Mouse (Mus musculus): ENCODE data around the gene Gm33543. TPM values are rescaled to one million over a fixed set of nuclear protein-coding genes. Genes with fewer than 3 reads are reported as not detected.

Gene Gm33543
- polyA plus RNA-seq, 1 experiment from 2014 or later = not detected

DNA sequence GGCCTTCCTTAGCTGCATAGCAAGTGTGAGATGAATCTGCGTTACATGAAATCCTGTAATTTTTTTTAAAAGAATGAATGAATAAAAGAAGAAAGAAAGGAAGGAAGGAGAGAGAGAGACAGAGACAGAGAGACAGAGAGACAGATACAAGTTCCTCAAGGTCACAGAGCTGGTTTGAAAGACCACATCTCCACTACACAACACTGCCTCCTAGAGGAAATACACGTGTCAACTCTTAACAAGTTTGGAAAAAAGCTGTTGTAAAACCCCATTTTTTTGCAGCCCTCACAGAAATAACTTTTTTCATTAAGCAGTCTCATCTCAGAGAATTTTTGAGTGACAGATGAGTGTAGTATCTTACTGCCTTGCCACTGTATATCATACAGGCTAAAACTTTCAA, 15.4 kb upstream of the Gm33543 start:
- Histone ChIP-seq H3K36me3 (no peaks in the 10 kb centered on the region), H3K4me1 (no peaks in the 10 kb centered on the region), H3K4me2 (replicated peaks) (no peak overlapping the region), H3K4me3 (no peak overlapping the region), H3K9ac (no peak overlapping the region), H3K27me3 (no peaks in the 10 kb centered on the region), H3K27ac (no peak overlapping the region), H3K9me3 (replicated peaks) (no peaks in the 10 kb centered on the region)
- no peak for ATAC-seq (ENCODE audit: low FRiP score)
- 38% methylated on average over 2 of the region's 2 CpGs for WGBS

DNA sequence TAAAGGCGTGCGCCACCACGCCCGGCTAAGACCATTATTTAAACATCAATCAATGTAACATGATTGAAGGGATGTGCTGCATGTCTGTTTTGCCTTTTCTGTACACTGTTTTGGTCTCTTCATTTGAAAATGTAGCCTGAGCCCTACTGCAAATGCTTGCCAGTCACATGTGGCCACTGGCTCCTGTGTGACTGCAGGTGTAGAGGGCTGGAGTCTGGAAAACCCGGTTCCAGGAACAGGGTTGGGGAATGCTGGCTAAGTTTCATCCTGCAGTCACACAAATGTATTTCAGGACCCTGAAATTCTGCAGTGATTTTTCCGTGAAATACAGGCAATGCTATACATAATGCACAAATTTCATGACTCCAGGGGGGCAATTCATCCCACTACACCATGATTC, 12.7 kb upstream of the Gm33543 start:
- Histone ChIP-seq H3K4me1 (no peaks in the 10 kb centered on the region), H3K27me3 (no peaks in the 10 kb centered on the region), H3K27ac (no peak overlapping the region), H3K4me3 (no peak overlapping the region), H3K9ac (no peak overlapping the region), H3K9me3 (replicated peaks) (no peaks in the 10 kb centered on the region), H3K36me3 (no peaks in the 10 kb centered on the region), H3K4me2 (replicated peaks) (no peak overlapping the region)
- ATAC-seq (ENCODE audit: low FRiP score) = no peak
- WGBS = 91% methylated on average over 6 of the region's 6 CpGs

GRCm38 (mm10) chr10:95850504-95850903, 7.8 kb upstream of the Gm33543 start:
- no peak overlapping the region for H3K9ac ChIP-seq
- H3K27ac ChIP-seq = no peak overlapping the region
- no peak overlapping the region for H3K4me2 ChIP-seq (replicated peaks)
- ATAC-seq (ENCODE audit: low FRiP score) = no peak
- H3K36me3 ChIP-seq = no peaks in the 10 kb centered on the region
- 76% methylated on average over 3 of the region's 3 CpGs for WGBS
- H3K9me3 ChIP-seq (replicated peaks) = no peaks in the 10 kb centered on the region
- H3K4me3 ChIP-seq = no peak overlapping the region
- H3K4me1 ChIP-seq = no peaks in the 10 kb centered on the region
- H3K27me3 ChIP-seq = no peaks in the 10 kb centered on the region

- ATAC-seq (ENCODE audit: low FRiP score) = no peak
- no peak overlapping the region for H3K27ac ChIP-seq
- no peaks in the 10 kb centered on the region for H3K36me3 ChIP-seq
- no peaks in the 10 kb centered on the region for H3K4me1 ChIP-seq
- no peak overlapping the region for H3K4me2 ChIP-seq (replicated peaks)
- H3K9me3 ChIP-seq (replicated peaks) = no peaks in the 10 kb centered on the region
- no peak overlapping the region for H3K9ac ChIP-seq
- no peak overlapping the region for H3K4me3 ChIP-seq
- WGBS = 76% methylated on average over 3 of the region's 3 CpGs
- no peaks in the 10 kb centered on the region for H3K27me3 ChIP-seq
Observed at GRCm38 (mm10) chr10:95846739-95847138, 4.0 kb upstream of the Gm33543 start.

GRCm38 (mm10) chr10:95846281-95846680, 3.6 kb upstream of the Gm33543 start:
- no peak overlapping the region for H3K4me2 ChIP-seq (replicated peaks)
- H3K27me3 ChIP-seq = no peaks in the 10 kb centered on the region
- ATAC-seq (ENCODE audit: low FRiP score) = no peak
- H3K9me3 ChIP-seq (replicated peaks) = no peaks in the 10 kb centered on the region
- no peaks in the 10 kb centered on the region for H3K36me3 ChIP-seq
- no peaks in the 10 kb centered on the region for H3K4me1 ChIP-seq
- no peak overlapping the region for H3K4me3 ChIP-seq
- no peak overlapping the region for H3K9ac ChIP-seq
- no peak overlapping the region for H3K27ac ChIP-seq

DNA sequence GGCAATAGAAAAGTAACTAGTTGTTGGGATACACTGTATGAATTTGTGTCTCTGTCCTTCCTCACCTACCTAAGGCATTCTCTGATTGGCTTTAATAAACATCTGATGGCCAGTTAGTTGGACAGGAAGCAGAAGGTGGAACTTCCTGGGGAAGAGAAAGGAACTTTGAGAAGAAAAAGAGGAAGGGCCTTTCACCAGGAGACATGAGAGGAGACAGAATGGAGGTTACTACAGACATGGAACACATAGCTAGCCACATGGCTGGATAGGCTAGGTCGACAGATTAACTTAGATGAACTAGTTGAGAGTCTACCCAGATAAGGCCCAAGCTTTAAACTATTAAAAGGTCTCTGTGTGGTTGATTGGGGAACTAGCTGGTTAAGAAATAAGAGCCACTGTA, 1.1 kb upstream of the Gm33543 start:
- no peak overlapping the region for H3K27ac ChIP-seq
- no peak overlapping the region for H3K4me2 ChIP-seq (replicated peaks)
- 90% methylated on average over 1 of the region's 1 CpGs for WGBS
- H3K36me3 ChIP-seq = no peaks in the 10 kb centered on the region
- no peaks in the 10 kb centered on the region for H3K27me3 ChIP-seq
- H3K9ac ChIP-seq = no peak overlapping the region
- ATAC-seq (ENCODE audit: low FRiP score) = no peak
- H3K4me1 ChIP-seq = no peaks in the 10 kb centered on the region
- no peak overlapping the region for H3K4me3 ChIP-seq
- no peaks in the 10 kb centered on the region for H3K9me3 ChIP-seq (replicated peaks)

GRCm38 (mm10) chr10:95841241-95841640, 1.5 kb downstream of the Gm33543 start:
- Histone ChIP-seq H3K4me3 (no peak overlapping the region), H3K9ac (no peak overlapping the region), H3K36me3 (no peaks in the 10 kb centered on the region), H3K4me2 (replicated peaks) (no peak overlapping the region), H3K4me1 (no peaks in the 10 kb centered on the region), H3K9me3 (replicated peaks) (no peaks in the 10 kb centered on the region), H3K27ac (no peak overlapping the region), H3K27me3 (no peaks in the 10 kb centered on the region)
- no peak for ATAC-seq (ENCODE audit: low FRiP score)
- WGBS = 91% methylated on average over 3 of the region's 3 CpGs

- no peak for ATAC-seq (ENCODE audit: low FRiP score)
- Histone ChIP-seq H3K4me2 (replicated peaks) (no peak overlapping the region), H3K9ac (no peak overlapping the region), H3K36me3 (no peaks in the 10 kb centered on the region), H3K9me3 (replicated peaks) (no peaks in the 10 kb centered on the region), H3K27ac (no peak overlapping the region), H3K4me3 (no peak overlapping the region), H3K4me1 (no peaks in the 10 kb centered on the region), H3K27me3 (no peaks in the 10 kb centered on the region)
- WGBS = 45% methylated on average over 3 of the region's 3 CpGs
Observed at GRCm38 (mm10) chr10:95839803-95840202, 2.9 kb downstream of the Gm33543 start.

- no peak overlapping the region for H3K4me3 ChIP-seq
- H3K9me3 ChIP-seq (replicated peaks) = no peaks in the 10 kb centered on the region
- ATAC-seq (ENCODE audit: low FRiP score) = no peak
- no peak overlapping the region for H3K4me2 ChIP-seq (replicated peaks)
- H3K36me3 ChIP-seq = no peaks in the 10 kb centered on the region
- no peak overlapping the region for H3K27ac ChIP-seq
- no peak overlapping the region for H3K9ac ChIP-seq
- no peaks in the 10 kb centered on the region for H3K27me3 ChIP-seq
- 86% methylated on average over 4 of the region's 4 CpGs for whole genome bisulfite sequencing
- H3K4me1 ChIP-seq = no peaks in the 10 kb centered on the region
Observed at GRCm38 (mm10) chr10:95839036-95839435, 3.7 kb downstream of the Gm33543 start.

DNA sequence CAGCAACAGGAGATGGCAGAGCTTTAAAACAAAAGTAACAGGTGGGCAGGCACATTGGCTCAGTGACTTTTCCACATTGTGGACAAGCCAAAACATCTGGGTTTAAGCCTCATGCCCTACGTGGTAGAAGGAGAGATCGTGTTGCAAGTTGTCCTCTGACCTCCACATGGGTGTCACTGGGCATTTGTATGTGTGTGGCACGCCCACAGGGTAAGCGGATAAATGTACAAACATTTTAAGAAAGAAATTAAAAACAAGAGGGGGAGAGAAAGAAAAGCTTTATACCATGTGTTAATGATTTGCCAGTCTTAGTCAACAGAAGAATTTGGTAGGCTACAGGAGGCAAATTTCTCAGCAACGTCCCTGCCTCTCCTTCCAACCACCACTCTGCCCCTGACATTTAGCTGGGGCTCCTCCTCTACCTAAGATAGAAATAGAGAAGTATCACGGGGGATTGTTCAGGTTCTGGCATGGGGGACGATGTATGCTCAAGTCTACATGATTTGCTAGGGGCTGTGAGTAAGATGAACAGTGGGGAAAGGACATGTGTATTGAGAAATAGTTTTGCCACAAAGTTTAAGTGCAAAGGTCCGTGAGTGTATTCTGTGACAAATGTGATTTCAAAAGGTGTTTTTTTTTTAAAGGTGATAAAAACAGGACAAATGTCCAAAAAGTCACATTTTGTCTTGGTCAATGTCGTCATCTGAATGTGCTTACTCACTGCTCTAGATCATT, 6.0 kb downstream of the Gm33543 start:
- no peak for ATAC-seq (ENCODE audit: low FRiP score)

GRCm38 (mm10) chr10:95830891-95831290, 11.8 kb downstream of the Gm33543 start:
- no peaks in the 10 kb centered on the region for H3K36me3 ChIP-seq
- no peak overlapping the region for H3K9ac ChIP-seq

More for the DNA sequence above, 6.0 kb downstream of the Gm33543 start:
- WGBS = 81% methylated on average over 9 of the region's 9 CpGs
- Histone ChIP-seq H3K27me3 (no peaks in the 10 kb centered on the region), H3K4me3 (no peak overlapping the region), H3K4me1 (no peaks in the 10 kb centered on the region), H3K9me3 (replicated peaks) (no peaks in the 10 kb centered on the region), H3K27ac (no peak overlapping the region), H3K9ac (no peak overlapping the region), H3K36me3 (no peaks in the 10 kb centered on the region), H3K4me2 (replicated peaks) (no peak overlapping the region)

GRCm38 (mm10) chr10:95829471-95829870, 13.3 kb downstream of the Gm33543 start:
- H3K9ac ChIP-seq = no peak overlapping the region
- H3K4me2 ChIP-seq (replicated peaks) = no peak overlapping the region
- H3K27ac ChIP-seq = no peak overlapping the region
- H3K4me3 ChIP-seq = no peak overlapping the region
- no peaks in the 10 kb centered on the region for H3K9me3 ChIP-seq (replicated peaks)
- H3K27me3 ChIP-seq = no peaks in the 10 kb centered on the region
- no peak for ATAC-seq (ENCODE audit: low FRiP score)
- 0 out of 2 replicates have a peak, but pooled peaks cover 3% of the 10 kb centered on the region for H3K4me1 ChIP-seq
- no peaks in the 10 kb centered on the region for H3K36me3 ChIP-seq

More at GRCm38 (mm10) chr10:95830891-95831290, 11.8 kb downstream of the Gm33543 start:
- 82% methylated on average over 5 of the region's 5 CpGs for WGBS
- ATAC-seq (ENCODE audit: low FRiP score) = no peak
- Histone ChIP-seq H3K27me3 (no peaks in the 10 kb centered on the region), H3K9me3 (replicated peaks) (no peaks in the 10 kb centered on the region), H3K4me3 (no peak overlapping the region), H3K4me2 (replicated peaks) (no peak overlapping the region), H3K4me1 (no peaks in the 10 kb centered on the region), H3K27ac (no peak overlapping the region)

DNA sequence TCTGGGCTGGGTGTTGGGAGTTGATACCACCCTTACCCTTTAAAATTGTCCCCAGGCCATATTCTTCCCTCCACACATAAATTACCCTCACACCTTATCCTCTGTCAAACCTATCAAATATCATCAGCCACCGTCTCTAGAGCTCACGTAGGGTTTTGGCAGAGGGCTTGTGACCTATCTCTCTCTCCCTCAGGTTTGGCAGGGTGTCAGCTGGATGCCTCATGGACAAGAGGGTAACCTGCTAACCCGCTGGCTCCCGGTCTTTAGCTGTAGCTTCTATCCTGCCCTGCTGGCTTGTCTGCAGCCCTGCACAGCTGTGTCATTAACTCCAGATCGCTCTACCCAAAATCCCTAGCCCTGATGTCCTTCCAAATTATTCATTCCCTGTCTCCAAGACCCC, 14.4 kb downstream of the Gm33543 start:
- Histone ChIP-seq H3K27ac (no peak overlapping the region), H3K4me1 (0 out of 2 replicates have a peak, but pooled peaks cover 3% of the 10 kb centered on the region), H3K4me2 (replicated peaks) (no peak overlapping the region), H3K4me3 (no peak overlapping the region), H3K9me3 (replicated peaks) (no peaks in the 10 kb centered on the region), H3K36me3 (no peaks in the 10 kb centered on the region), H3K9ac (no peak overlapping the region), H3K27me3 (no peaks in the 10 kb centered on the region)
- no peak for ATAC-seq (ENCODE audit: low FRiP score)
- 81% methylated on average over 5 of the region's 5 CpGs for WGBS
